Mouse (Mus musculus): ENCODE results near the gene Dnmt1. TPM values are rescaled to one million over a fixed set of nuclear protein-coding genes. Genes with fewer than 3 reads are reported as not detected.
A peak's percentile ranks its signal among the peaks of the same experiment; 100 is the strongest.

The Dnmt1 gene
- total and polyA plus RNA-seq, 2 experiments from 2014 or later = 42.1 to 94.6 TPM

DNA sequence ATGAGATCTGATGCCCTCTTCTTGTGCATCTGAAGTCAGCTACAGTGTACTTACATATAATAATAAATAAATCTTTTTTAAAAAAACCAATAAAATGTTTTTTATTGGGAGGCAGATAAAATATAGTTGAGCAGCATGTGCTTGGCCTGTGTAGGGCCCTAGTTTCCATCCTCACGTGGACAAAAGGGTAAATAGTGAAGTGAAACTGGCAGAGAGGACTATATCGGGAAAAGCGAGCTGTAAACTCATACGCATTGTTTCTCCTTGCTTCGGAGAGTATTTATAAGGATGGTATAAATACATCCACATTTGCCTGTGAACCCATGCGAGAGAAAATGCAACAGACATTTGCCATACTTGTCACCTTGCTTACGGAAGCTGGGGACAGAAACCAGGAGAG, 20.1 kb upstream of the Dnmt1 start:
- Histone ChIP-seq H3K4me3 (ENCODE audit: low read depth, low read length) (no peak overlapping the region), H3K9ac (replicated peaks; ENCODE audit: low read length, poor library complexity, severe bottlenecking) (no peak overlapping the region), H3K27ac (ENCODE audit: low read depth, low read length) (no peak overlapping the region), H3K36me3 (ENCODE audit: insufficient read depth, low read length) (no peaks in the 10 kb centered on the region), H3K9me3 (ENCODE audit: low read length) (no peaks in the 10 kb centered on the region), H3K27me3 (ENCODE audit: insufficient read depth, low read length) (0 out of 2 replicates have a peak, but pooled peaks cover 3% of the 10 kb centered on the region), H3K4me2 (ENCODE audit: low read depth, low read length, poor library complexity, severe bottlenecking) (no peak overlapping the region), H3K4me1 (ENCODE audit: insufficient read depth, low read length) (no peaks in the 10 kb centered on the region)
- TF ChIP-seq CTCF (IDR thresholded peaks at IDR 0.05) = no peak
- DNase-seq (ENCODE audit: low spot score) (no peak), ATAC-seq (ENCODE audit: low FRiP score) (no peak)
- 89% methylated on average over 7 of the region's 7 CpGs for WGBS

DNA sequence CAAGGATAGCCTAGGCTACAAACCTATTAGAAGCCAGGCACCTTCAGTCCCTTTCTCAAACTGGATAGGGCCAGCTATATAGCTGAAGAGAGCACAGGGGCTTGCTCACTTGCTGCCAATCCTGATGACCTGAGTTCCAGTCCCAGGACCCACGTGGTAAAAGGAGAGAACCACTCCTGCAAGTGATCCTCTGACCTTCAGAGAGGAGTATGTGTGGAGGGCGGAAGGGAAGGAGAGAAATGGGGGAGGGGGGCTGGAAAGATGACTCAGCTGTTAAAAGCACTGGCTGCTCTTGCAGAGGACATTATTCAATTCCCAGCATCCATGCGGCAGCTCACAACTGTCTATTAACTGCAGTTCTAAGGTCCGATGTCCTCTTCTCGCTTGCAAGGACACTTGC, 19.5 kb upstream of the Dnmt1 start:
- TF ChIP-seq CTCF (IDR thresholded peaks at IDR 0.05) = no peak

DNA sequence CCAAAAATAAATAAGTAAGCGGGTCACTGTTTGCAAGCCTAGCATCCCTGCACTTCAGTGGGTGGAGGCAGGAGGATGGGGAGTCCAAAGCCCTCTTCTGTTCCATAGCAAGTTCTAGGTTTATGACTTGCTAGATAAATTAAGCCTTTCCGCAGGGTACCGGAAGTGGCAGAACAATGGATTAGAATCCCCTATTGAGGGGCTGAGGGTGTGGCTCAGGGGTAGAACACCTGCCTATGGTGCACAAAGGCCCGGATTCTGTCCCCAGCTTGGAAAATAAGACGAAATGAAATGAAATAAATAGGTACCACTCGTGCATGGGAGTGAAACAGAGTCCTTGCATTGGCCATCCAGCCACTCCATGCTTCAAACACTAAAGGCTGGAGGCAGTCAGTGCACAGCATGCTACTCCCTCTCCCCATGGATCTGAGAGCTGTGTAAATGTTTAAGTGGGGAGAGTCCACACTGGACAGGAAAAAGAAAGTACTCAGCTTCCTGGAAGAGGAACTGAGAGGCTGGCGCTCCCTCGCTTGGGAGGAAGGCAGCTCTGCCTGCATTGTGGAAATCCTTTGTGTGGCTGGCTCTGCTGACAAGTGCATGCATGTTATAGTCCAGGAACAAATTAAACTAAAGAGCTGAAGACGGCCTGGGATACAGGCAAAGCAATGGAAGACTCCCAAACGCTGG, 18.9 kb upstream of the Dnmt1 start:
- no peak overlapping the region for H3K9ac ChIP-seq (replicated peaks; ENCODE audit: low read length, poor library complexity, severe bottlenecking)
- 65% methylated on average over 10 of the region's 10 CpGs for WGBS
- H3K4me1 ChIP-seq (ENCODE audit: insufficient read depth, low read length) = no peaks in the 10 kb centered on the region
- ATAC-seq (ENCODE audit: low FRiP score) = no peak
- H3K27me3 ChIP-seq (ENCODE audit: insufficient read depth, low read length) = 0 out of 2 replicates have a peak, but pooled peaks cover 3% of the 10 kb centered on the region
- H3K9me3 ChIP-seq (ENCODE audit: low read length) = no peaks in the 10 kb centered on the region
- H3K4me3 ChIP-seq (ENCODE audit: low read depth, low read length) = no peak overlapping the region
- H3K36me3 ChIP-seq (ENCODE audit: insufficient read depth, low read length) = no peaks in the 10 kb centered on the region
- TF ChIP-seq CTCF (IDR thresholded peaks at IDR 0.05) = no peak
- H3K4me2 ChIP-seq (ENCODE audit: low read depth, low read length, poor library complexity, severe bottlenecking) = no peak overlapping the region
- DNase-seq (ENCODE audit: low spot score) = no peak
- no peak overlapping the region for H3K27ac ChIP-seq (ENCODE audit: low read depth, low read length)

More for the DNA sequence above, 19.5 kb upstream of the Dnmt1 start:
- no peaks in the 10 kb centered on the region for H3K9me3 ChIP-seq (ENCODE audit: low read length)
- ATAC-seq (ENCODE audit: low FRiP score) = no peak
- no peaks in the 10 kb centered on the region for H3K4me1 ChIP-seq (ENCODE audit: insufficient read depth, low read length)
- no peak overlapping the region for H3K27ac ChIP-seq (ENCODE audit: low read depth, low read length)
- H3K9ac ChIP-seq (replicated peaks; ENCODE audit: low read length, poor library complexity, severe bottlenecking) = no peak overlapping the region
- H3K4me2 ChIP-seq (ENCODE audit: low read depth, low read length, poor library complexity, severe bottlenecking) = no peak overlapping the region
- WGBS = 72% methylated on average over 5 of the region's 5 CpGs
- no peaks in the 10 kb centered on the region for H3K36me3 ChIP-seq (ENCODE audit: insufficient read depth, low read length)
- H3K27me3 ChIP-seq (ENCODE audit: insufficient read depth, low read length) = 0 out of 2 replicates have a peak, but pooled peaks cover 3% of the 10 kb centered on the region
- no peak overlapping the region for H3K4me3 ChIP-seq (ENCODE audit: low read depth, low read length)
- DNase-seq (ENCODE audit: low spot score) = no peak

DNA sequence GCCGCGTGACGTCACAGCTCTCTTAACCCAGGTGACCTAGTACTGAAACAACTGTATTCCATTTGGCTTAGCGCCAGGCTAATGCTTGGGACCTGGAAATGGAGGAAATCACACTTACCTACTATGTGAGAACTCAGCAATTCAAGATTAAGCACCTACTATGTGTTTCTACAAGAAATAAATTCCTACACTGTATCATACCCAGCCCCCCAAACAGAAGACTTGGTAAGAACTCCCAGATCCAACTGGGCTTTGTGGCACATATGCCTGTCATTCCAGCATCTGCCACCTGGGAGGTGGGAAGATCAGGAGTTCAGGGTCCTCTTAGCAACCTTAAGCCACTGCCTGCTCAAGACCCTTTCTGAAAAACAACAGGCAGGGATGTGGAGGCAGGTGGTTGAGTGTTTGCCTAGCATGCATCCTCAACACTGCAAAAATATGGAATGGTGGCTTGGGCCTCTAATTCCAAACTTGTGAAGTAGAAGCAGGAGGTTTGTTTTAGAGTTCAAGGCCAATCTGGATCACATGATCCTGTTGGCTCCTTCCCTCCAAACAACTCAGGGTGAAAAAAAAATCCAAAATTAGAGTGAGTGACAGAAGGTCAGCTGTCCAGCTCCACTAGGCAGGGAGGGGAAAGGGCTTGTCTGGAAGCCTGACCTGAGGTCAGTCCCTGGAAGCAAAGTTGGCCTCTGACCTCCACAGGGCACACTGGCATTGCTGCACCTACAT, 17.4 kb upstream of the Dnmt1 start:
- Histone ChIP-seq H3K9me3 (ENCODE audit: low read length) (no peaks in the 10 kb centered on the region), H3K27ac (ENCODE audit: low read depth, low read length) (no peak overlapping the region), H3K4me3 (ENCODE audit: low read depth, low read length) (peak overlapping the region; percentile 78), H3K4me2 (ENCODE audit: low read depth, low read length, poor library complexity, severe bottlenecking) (peak overlapping the region; percentile 98), H3K27me3 (ENCODE audit: insufficient read depth, low read length) (0 out of 2 replicates have a peak, but pooled peaks cover 3% of the 10 kb centered on the region), H3K36me3 (ENCODE audit: insufficient read depth, low read length) (no peaks in the 10 kb centered on the region), H3K4me1 (ENCODE audit: insufficient read depth, low read length) (peaks cover 5% of the 10 kb centered on the region; the same call in 1 of the 2 replicates), H3K9ac (replicated peaks; ENCODE audit: low read length, poor library complexity, severe bottlenecking) (0 out of 2 replicates have a peak overlapping the region, but pooled peaks have one; percentile 72)
- DNase-seq (ENCODE audit: low spot score) (no peak), ATAC-seq (ENCODE audit: low FRiP score) (0 out of 2 replicates have a peak, but pooled peaks have one; percentile 6)
- WGBS = 3% methylated on average over 4 of the region's 4 CpGs
- peak; percentile 39; the same call in 1 of the 2 replicates for TF ChIP-seq CTCF (IDR thresholded peaks at IDR 0.05)

DNA sequence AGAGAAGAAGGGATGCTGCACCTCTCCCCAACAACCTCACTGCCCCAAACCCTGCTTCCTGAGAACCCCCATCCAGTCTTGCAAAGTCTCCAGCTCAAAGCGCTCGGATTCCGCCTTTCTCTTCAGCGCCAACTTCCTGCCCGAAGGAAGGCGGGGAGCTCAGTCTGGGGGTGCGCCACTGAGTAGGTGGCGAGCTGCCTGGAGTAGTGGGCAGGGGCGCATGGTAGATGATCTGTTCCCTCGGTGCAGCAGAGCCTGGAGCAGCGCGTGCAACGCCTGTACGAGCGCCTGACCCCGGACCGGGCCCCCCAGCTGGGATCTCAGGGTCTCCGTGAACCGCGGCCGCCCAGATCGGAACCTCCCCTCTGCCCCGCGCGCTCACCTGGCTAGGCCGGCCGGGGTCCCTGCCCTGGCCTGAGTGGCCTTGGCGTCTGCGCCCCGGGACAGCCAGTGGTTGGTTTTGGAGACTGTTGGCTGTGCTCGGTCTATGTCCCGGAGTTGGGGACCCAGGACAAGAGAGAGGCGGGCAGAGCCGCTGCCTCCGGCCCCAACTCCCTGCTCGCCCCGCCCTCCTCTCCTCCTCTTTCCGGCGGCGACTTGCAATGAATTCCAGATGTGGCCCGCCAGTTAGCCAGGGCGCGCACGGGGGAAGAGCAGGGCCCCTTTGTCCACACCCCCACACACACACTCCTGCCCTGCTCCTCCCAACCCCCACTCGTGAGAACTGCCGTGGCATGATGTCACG, 16.7 kb upstream of the Dnmt1 start, which contains the start of gene S1pr2:
Gene S1pr2 (minus strand): TSS at position 566 of the 745 bp plus-strand sequence.
- no peaks in the 10 kb centered on the region for H3K36me3 ChIP-seq (ENCODE audit: insufficient read depth, low read length)
- H3K4me3 ChIP-seq (ENCODE audit: low read depth, low read length) = peak within 1 kb of the TSS; percentile 78
- peak within 1 kb of the TSS; percentile 72 for H3K9ac ChIP-seq (replicated peaks; ENCODE audit: low read length, poor library complexity, severe bottlenecking)
- WGBS = under 1% methylated on average over 44 of the region's 47 CpGs
- DNase-seq (ENCODE audit: low spot score) = peak; percentile 65
- peak; percentile 66 for ATAC-seq (ENCODE audit: low FRiP score)
- TF ChIP-seq CTCF (IDR thresholded peaks at IDR 0.05) = no peak
- H3K27ac ChIP-seq (ENCODE audit: low read depth, low read length) = peak within 1 kb of the TSS; percentile 55; the same call in 1 of the 2 replicates
- no peaks in the 10 kb centered on the region for H3K9me3 ChIP-seq (ENCODE audit: low read length)
- no peaks in the 10 kb centered on the region for H3K27me3 ChIP-seq (ENCODE audit: insufficient read depth, low read length)
- peak within 1 kb of the TSS; percentile 98 for H3K4me2 ChIP-seq (ENCODE audit: low read depth, low read length, poor library complexity, severe bottlenecking)
- peaks cover 7% of the 10 kb centered on the region; the same call in 1 of the 2 replicates for H3K4me1 ChIP-seq (ENCODE audit: insufficient read depth, low read length)

Data from midbrain, postnatal 0 days (tissue).